In the genomic region with DNA sequence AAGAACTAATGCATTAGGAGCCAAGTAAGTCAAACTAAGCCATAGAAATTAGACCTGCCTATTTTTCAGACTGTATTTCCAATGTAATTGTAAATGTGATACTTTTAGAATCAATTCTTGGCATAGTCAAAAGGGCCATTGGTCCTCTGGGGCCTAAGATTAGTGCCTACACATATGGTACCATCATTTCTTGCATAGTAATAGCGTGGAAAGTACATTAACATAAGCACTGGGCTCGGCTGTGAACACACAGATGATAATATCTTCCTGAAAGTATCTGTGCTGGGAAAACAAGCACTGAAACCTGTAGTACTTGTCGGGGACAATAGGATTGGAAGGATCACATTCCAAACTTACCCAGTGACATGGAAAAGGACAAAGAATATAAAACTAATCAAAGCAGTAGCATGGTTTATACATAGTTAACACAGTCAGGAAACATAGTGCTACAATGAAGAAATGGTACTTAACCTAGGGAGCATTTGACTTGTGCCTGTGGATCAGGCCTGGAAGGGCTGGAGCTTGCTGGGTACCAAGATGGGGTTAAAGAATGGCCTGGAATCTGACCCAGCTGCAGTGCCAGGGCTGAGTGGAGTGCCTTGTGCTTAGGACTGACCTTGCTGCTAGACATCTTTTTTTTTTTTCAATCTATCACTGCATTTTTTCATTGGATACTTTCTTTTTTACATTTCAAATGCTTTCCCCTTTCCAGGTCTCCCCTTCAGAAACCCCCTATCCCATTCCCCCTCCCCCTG, we compare ENCODE assay signal across 23 mouse cellular contexts. TPM values are rescaled to one million over a fixed set of nuclear protein-coding genes. Genes with fewer than 3 reads are reported as not detected.
A peak's percentile ranks its signal among the peaks of the same experiment; 100 is the strongest.
DNase-seq lines count a peak whose midpoint lies in the region; ATAC-seq and TF ChIP-seq lines count a peak whose summit lies in the region.
"Had no signal": no experiment of that assay in that cellular context is flagged by ENCODE, and none has a peak within 500 bp of the region (broad histone marks: within the 10 kb centered on the region; RNA-seq: fewer than 3 reads in every experiment).

No protein-coding gene starts in this region.

- WGBS in kidney, adult 2 months: 69% methylated on average over 3 of the region's 3 CpGs
- 71% methylated on average over 3 of the region's 3 CpGs for WGBS in lung, postnatal 0 days
- WGBS in stomach, embryonic 16.5 days: 67% methylated on average over 3 of the region's 3 CpGs

- H3K9me3 ChIP-seq in lung, postnatal 0 days (ENCODE audit: low read length): no peaks in the 10 kb centered on the region
- no peaks in the 10 kb centered on the region for H3K9me3 ChIP-seq in stomach, embryonic 16.5 days (replicated peaks; ENCODE audit: control insufficient read depth, low read length)
- H3K9me3 ChIP-seq: forebrain, embryonic 13.5 days; hindbrain, embryonic 12.5 days; midbrain, embryonic 15.5 days; stomach, embryonic 15.5 days had no signal

- H3K27ac ChIP-seq in kidney, adult 2 months (ENCODE audit: insufficient read depth, low read depth, low read length): no peak overlapping the region
- no peak overlapping the region for H3K27ac ChIP-seq in lung, postnatal 0 days (ENCODE audit: low read length)
- H3K27ac ChIP-seq in stomach, embryonic 16.5 days (ENCODE audit: low read length): peak overlapping the region; percentile 44; the same call in 1 of the 2 replicates
- H3K27ac ChIP-seq: forebrain, embryonic 13.5 days; heart, adult 2 months; hindbrain, embryonic 12.5 days; liver, embryonic 14.5 days; macrophage; midbrain, embryonic 15.5 days; stomach, embryonic 15.5 days had no signal

- TF ChIP-seq POLR2A in kidney, adult 2 months (IDR thresholded peaks at IDR 0.05; ENCODE audit: low read depth, low read length): no peak

- no peak for TF ChIP-seq EP300 in lung, postnatal 0 days (IDR thresholded peaks at IDR 0.05)

- TF ChIP-seq CTCF in kidney, adult 2 months (conservative IDR thresholded peaks at IDR 0.05; ENCODE audit: insufficient read depth, insufficient read length, low read depth, low read length): no peak
- no peak for TF ChIP-seq CTCF in lung, postnatal 0 days (IDR thresholded peaks at IDR 0.05)

- no peak overlapping the region for H3K4me3 ChIP-seq in kidney, adult 2 months (ENCODE audit: insufficient read depth, low read depth, low read length)
- H3K4me3 ChIP-seq in lung, postnatal 0 days (ENCODE audit: low read depth, low read length): no peak overlapping the region
- H3K4me3 ChIP-seq in stomach, embryonic 16.5 days (replicated peaks; ENCODE audit: low read length): no peak overlapping the region
- H3K4me3 ChIP-seq: erythroblast, embryonic 14.5 days; forebrain, embryonic 13.5 days; heart, adult 2 months; hindbrain, embryonic 12.5 days; midbrain, embryonic 15.5 days; stomach, embryonic 15.5 days had no signal

- no peak overlapping the region for H3K4me2 ChIP-seq in lung, postnatal 0 days (replicated peaks; ENCODE audit: low read depth, low read length)
- H3K4me2 ChIP-seq in stomach, embryonic 16.5 days (ENCODE audit: low read depth, low read length): no peak overlapping the region
- H3K4me2 ChIP-seq: forebrain, embryonic 13.5 days; hindbrain, embryonic 12.5 days; midbrain, embryonic 15.5 days; stomach, embryonic 15.5 days had no signal

- H3K9ac ChIP-seq in lung, postnatal 0 days (replicated peaks; ENCODE audit: low read depth): no peak overlapping the region
- no peak overlapping the region for H3K9ac ChIP-seq in stomach, embryonic 16.5 days (ENCODE audit: low read length)
- H3K9ac ChIP-seq: forebrain, embryonic 13.5 days; hindbrain, embryonic 12.5 days; liver, embryonic 14.5 days; midbrain, embryonic 15.5 days; stomach, embryonic 15.5 days had no signal

- H3K4me1 ChIP-seq in kidney, adult 2 months (ENCODE audit: control insufficient read depth, insufficient read depth, low read length): peaks cover 20% of the 10 kb centered on the region
- no peaks in the 10 kb centered on the region; the same call in 1 of the 2 replicates for H3K4me1 ChIP-seq in lung, postnatal 0 days (ENCODE audit: insufficient read depth, low read depth, low read length)
- H3K4me1 ChIP-seq in stomach, embryonic 16.5 days (ENCODE audit: control insufficient read depth, insufficient read depth, low read length): peaks cover 3% of the 10 kb centered on the region; the same call in 1 of the 2 replicates
- H3K4me1 ChIP-seq: hindbrain, embryonic 12.5 days; midbrain, embryonic 15.5 days; stomach, embryonic 15.5 days had no signal

- H3K36me3 ChIP-seq in kidney, adult 2 months (ENCODE audit: control insufficient read depth, insufficient read depth, low read length): peaks cover 16% of the 10 kb centered on the region
- H3K36me3 ChIP-seq in lung, postnatal 0 days (ENCODE audit: insufficient read depth, low read length): peaks cover 23% of the 10 kb centered on the region
- peaks cover 6% of the 10 kb centered on the region for H3K36me3 ChIP-seq in stomach, embryonic 16.5 days (ENCODE audit: control insufficient read depth, insufficient read depth, low read length)
- H3K36me3 ChIP-seq: midbrain, embryonic 15.5 days had no signal

- peak; percentile 78 for DNase-seq in kidney, adult 2 months
- no peak for DNase-seq in kidney, postnatal 4 days
- no peak for DNase-seq in lung, postnatal 0 days (ENCODE audit: low spot score)
- no peak for DNase-seq in lung, postnatal 14 days
- DNase-seq in kidney, postnatal 14 days: peak; percentile 56
- DNase-seq: adrenal gland, adult 8-10 months; cerebellum, adult 8-10 months; gastrocnemius, postnatal 10 days; heart, adult 2 months had no signal

- H3K27me3 ChIP-seq in kidney, adult 2 months (replicated peaks; ENCODE audit: control insufficient read depth, insufficient read depth, low read length): no peaks in the 10 kb centered on the region
- no peaks in the 10 kb centered on the region for H3K27me3 ChIP-seq in lung, postnatal 0 days (replicated peaks; ENCODE audit: insufficient read depth, low read length)
- H3K27me3 ChIP-seq in stomach, embryonic 16.5 days (ENCODE audit: control insufficient read depth, insufficient read depth, low read length): no peaks in the 10 kb centered on the region
- H3K27me3 ChIP-seq: forebrain, embryonic 13.5 days; hindbrain, embryonic 12.5 days; midbrain, embryonic 15.5 days; stomach, embryonic 15.5 days had no signal

- ATAC-seq in lung, postnatal 0 days: peak; percentile 49; the same call in 1 of the 2 replicates
- no peak for ATAC-seq in stomach, embryonic 16.5 days (ENCODE audit: insufficient read depth, low FRiP score)
- no peak for ATAC-seq in megakaryocyte, adult 5-6 weeks (ENCODE audit: poor library complexity, severe bottlenecking)
- ATAC-seq: forebrain, embryonic 13.5 days; inflammation-experienced regulatory T-cells, adult 6 months; midbrain, embryonic 15.5 days had no signal

RNA-seq across cellular contexts. Expression of a gene that starts 29.6 kb away (rescaled TPM):
- 17.0 and 22.8 TPM in 2 replicates for polyA plus RNA-seq in kidney, adult 2 months (2012; rRNA removed)
- polyA plus RNA-seq in lung, postnatal 0 days (2015; fragmentation: Nextera tagmentation; extraction: Ambion mirVana): 7.2 and 7.6 TPM in 2 replicates
- polyA plus RNA-seq in stomach, embryonic 16.5 days (2015; fragmentation: Nextera tagmentation; extraction: Ambion mirVana): 19.7 and 20.7 TPM in 2 replicates
- 26.9 and 38.7 TPM in 2 replicates for total RNA-seq in megakaryocyte, adult 5-6 weeks (2015)
- total RNA-seq in megakaryocyte, adult 5-6 weeks (2017): 16.7 and 25.4 TPM in 2 replicates

RNA-seq across cellular contexts. Expression of a gene that starts 42.9 kb away (rescaled TPM):
- polyA plus RNA-seq in kidney, adult 2 months (2012; rRNA removed): not detected in 2 replicates
- polyA plus RNA-seq in lung, postnatal 0 days (2015; fragmentation: Nextera tagmentation; extraction: Ambion mirVana): not detected in 2 replicates
- polyA plus RNA-seq in stomach, embryonic 16.5 days (2015; fragmentation: Nextera tagmentation; extraction: Ambion mirVana): not detected in 2 replicates
- total RNA-seq in megakaryocyte, adult 5-6 weeks (2015): not detected in 2 replicates
- not detected in 2 replicates for total RNA-seq in megakaryocyte, adult 5-6 weeks (2017)
- total RNA-seq: adrenal gland, adult 8-10 months; gastrocnemius, postnatal 10 days; layer of hippocampus, adult 8-10 months; left cerebral cortex, postnatal 25 days had no signal
- polyA plus RNA-seq: erythroblast, embryonic 14.5 days; heart, adult 2 months; heart, embryonic 16.5 days; liver, embryonic 14.5 days; macrophage; stomach, embryonic 15.5 days; thymus, postnatal 0 days had no signal

Comparison
In these comparisons a context has a peak if more than half of its experiments do, and no peak if none do; other contexts are left out.
1. DNase-seq: peak in kidney, adult 2 months (single experiment) and kidney, postnatal 14 days (single experiment); none in kidney, postnatal 4 days (0 of 2), lung, postnatal 0 days (single experiment) and lung, postnatal 14 days (single experiment).